Mouse (Mus musculus) liver, adult 2 months (tissue): ENCODE data around the gene Syf2. TPM values are rescaled to one million over a fixed set of nuclear protein-coding genes. Genes with fewer than 3 reads are reported as not detected.

Experiments
- DNase-seq: peaks from one replicate; pipeline ENCODE4 v3.0.0-alpha.2; 2011; ENCODE audit warnings: low read depth, low spot score; ENCODE audit errors: extremely low read depth
- H3K27ac ChIP-seq: fragments of 200-500 bp; replicated peaks from 2 replicates; pipeline ENCODE4 v1.5.1; 2012; ENCODE audit warnings: low read depth, mild to moderate bottlenecking, control low read depth, inconsistent platforms, low read length; ENCODE audit not compliant: insufficient read depth
- H3K27me3 ChIP-seq: fragments of 200-500 bp; 2 replicates; pipeline ENCODE4 v1.6.1; 2012; ENCODE audit warnings: mild to moderate bottlenecking, moderate library complexity, low read length, inconsistent platforms; ENCODE audit not compliant: control insufficient read depth, insufficient read depth
- H3K36me3 ChIP-seq: fragments of 200-500 bp; 2 replicates; pipeline ENCODE4 v1.6.1; 2012; ENCODE audit warnings: low read length, inconsistent platforms; ENCODE audit not compliant: control insufficient read depth, insufficient read depth
- H3K4me1 ChIP-seq: fragments of 200-500 bp; 2 replicates; pipeline ENCODE4 v1.6.1; 2011; ENCODE audit warnings: low read length; ENCODE audit not compliant: control insufficient read depth, insufficient read depth
- H3K4me3 ChIP-seq: fragments of 200-500 bp; 2 replicates; pipeline ENCODE4 v1.5.1; 2011; ENCODE audit warnings: low read depth, mild to moderate bottlenecking, control low read depth, low read length, moderate library complexity; ENCODE audit not compliant: insufficient read depth
- H3K79me2 ChIP-seq: fragments of 200-500 bp; 2 replicates; pipeline ENCODE4 v1.6.1; 2012; ENCODE audit warnings: inconsistent platforms, mild to moderate bottlenecking, low read length, moderate library complexity; ENCODE audit not compliant: control insufficient read depth, insufficient read depth
- H3K9ac ChIP-seq: fragments of 200-500 bp; 2 replicates; pipeline ENCODE4 v1.6.1; 2012; ENCODE audit warnings: low read depth, mild to moderate bottlenecking, control low read depth, inconsistent platforms, low read length
- CTCF ChIP-seq: fragments of 200-500 bp; IDR thresholded peaks from 2 replicates; pipeline ENCODE4 v1.5.1; 2011; ENCODE audit warnings: low read depth, low read length, control low read depth
- POLR2A ChIP-seq: fragments of 200-500 bp; IDR thresholded peaks from 2 replicates; pipeline ENCODE4 v1.6.1; 2011; ENCODE audit warnings: low read length, control low read depth; ENCODE audit not compliant: insufficient read depth; ENCODE audit errors: extremely low read depth
- WGBS: fragments of 180-500 bp; shearing (Covaris S2); methylation state at CpG from one replicate; pipeline ENCODE4 v1.1.7; 2018; 5-methylcytosine and 5-hydroxymethylcytosine counted together
- polyA plus RNA-seq: library from polyadenylated mRNA; depleted of rRNA; stranded (reverse); fragments of >200 nt; gene quantifications from 2 replicates; pipeline ENCODE4 v1.2.3, GENCODE M21; 2012
- total RNA-seq: library from RNA; depleted of rRNA; stranded (reverse); fragments of >200 nt; gene quantifications from 2 replicates; pipeline ENCODE4 v1.2.3, GENCODE M21; 2014

The Syf2 gene
- total and polyA plus RNA-seq, 2 experiments = 11.8 to 48.0 TPM

DNA sequence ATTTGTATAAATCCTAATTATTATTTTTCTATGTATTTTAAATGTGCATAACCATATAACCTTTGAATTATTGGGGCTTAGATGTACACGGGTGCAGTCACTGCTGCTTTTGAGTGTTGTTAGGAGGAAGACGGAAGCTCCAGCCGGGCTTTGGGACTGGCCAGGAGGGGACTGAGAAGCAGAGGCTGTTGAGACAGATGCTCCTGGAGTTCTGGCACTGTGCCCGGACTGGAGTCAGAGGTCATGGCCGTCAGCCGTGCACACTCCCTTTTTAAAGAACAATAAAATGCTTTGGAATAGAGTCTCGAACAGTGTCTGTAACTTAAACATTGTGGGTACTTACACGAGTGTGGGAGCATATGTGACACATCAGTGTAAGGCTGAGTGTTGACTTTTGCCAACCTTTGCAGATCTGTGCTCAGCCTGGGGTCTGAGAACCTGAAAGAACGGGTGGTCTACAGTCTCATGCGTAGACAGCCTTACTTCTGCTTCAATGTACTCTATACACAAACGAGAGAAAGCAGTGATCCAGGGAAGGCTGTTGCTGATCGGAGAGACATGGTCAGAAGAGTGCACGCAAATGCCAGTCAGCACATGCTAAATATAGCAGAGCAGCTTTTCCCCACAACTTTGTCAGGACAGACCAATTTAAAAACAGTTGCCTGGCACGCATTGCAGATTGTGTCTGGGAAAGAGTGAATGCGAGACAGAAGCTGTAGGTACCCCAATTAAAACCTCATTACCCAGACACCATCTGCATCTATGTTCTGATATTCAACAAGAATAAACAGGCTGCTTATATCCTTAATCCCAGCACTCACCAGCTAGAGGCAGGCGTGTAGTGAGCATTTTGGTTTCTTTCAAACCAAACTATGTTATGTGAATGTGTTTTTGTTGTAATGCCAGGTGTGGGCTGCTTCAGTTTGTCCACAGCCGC lies 6.8 kb downstream of the Syf2 start:
- Histone ChIP-seq H3K9ac (no peak overlapping the region), H3K27me3 (no peaks in the 10 kb centered on the region), H3K4me1 (no peaks in the 10 kb centered on the region), H3K27ac (no peak overlapping the region), H3K36me3 (peaks cover 30% of the 10 kb centered on the region), H3K79me2 (0 out of 2 replicates have a peak, but pooled peaks cover 3% of the 10 kb centered on the region), H3K4me3 (no peak overlapping the region)
- no peak for TF ChIP-seq POLR2A
- no peak for TF ChIP-seq CTCF
- DNase-seq = peak; percentile 49
- WGBS = 45% methylated on average over 17 of the region's 17 CpGs

DNA sequence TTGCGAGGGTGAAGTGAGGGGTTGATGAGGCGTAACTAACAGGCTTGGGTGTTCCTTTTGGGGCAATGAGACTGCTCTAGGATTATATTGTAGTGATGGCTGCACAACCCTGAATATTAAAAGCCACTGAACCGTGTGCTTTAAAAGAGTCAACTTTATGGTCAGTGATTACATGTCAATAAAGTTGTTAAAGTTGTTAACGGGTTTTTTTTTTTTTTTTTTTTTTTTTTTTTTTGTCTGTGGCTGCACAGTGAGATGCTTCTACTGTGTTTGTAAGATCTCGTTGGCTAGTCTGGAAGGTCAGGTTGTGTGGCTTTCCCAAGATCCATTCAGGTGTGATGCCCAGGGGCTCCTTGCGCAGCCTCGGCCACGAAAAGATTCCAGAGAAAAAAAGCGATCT lies 9.2 kb downstream of the Syf2 start:
- no peak for DNase-seq
- TF ChIP-seq CTCF (no peak), POLR2A (no peak)
- WGBS = 72% methylated on average over 9 of the region's 9 CpGs
- Histone ChIP-seq H3K36me3 (peaks cover 22% of the 10 kb centered on the region), H3K79me2 (no peaks in the 10 kb centered on the region), H3K4me1 (no peaks in the 10 kb centered on the region), H3K27ac (no peak overlapping the region), H3K4me3 (no peak overlapping the region), H3K27me3 (no peaks in the 10 kb centered on the region), H3K9ac (no peak overlapping the region)

DNA sequence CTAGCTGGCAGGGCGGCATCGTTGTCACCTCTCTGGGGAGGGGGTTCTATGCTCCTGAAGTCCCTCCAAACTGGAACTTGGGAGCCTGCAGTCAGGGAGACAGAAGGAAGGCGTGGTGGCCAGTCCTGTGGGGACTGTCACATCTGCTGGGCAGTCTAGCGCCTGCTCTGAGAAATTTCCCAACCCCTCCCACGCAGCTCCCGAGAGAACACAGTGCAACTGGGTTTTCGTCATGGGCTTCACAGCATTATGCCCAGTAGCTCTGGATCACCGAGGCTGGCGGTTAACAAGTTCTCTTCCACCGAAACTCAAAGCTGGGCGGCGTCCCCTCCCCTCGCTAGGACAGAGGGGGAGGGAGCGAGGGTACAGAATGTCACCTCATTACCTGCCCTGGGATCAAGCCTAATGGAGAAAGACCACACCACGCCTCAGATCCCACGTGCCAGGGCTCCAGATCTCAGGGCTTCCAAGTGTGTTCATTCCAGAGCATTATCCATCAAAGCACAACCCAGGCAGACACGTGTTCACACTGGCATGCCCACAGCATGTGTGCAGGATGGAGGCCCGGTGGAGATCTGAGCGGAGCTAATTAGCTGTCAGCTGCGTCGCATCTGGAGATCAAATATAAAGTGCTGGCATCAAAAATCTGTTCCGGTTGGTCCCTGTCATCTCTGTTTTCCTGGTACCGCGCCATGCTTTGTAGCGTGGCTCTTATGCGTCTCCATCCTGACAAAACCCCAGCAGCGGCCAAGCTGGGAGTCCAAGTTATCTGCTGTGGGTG lies 13.2 kb downstream of the Syf2 start:
- no peak overlapping the region for H3K4me3 ChIP-seq
- H3K27me3 ChIP-seq = no peaks in the 10 kb centered on the region
- H3K79me2 ChIP-seq = no peaks in the 10 kb centered on the region
- 44% methylated on average over 27 of the region's 27 CpGs for WGBS
- H3K36me3 ChIP-seq = no peaks in the 10 kb centered on the region
- TF ChIP-seq CTCF = no peak
- TF ChIP-seq POLR2A = no peak
- no peak for DNase-seq
- no peaks in the 10 kb centered on the region; the same call in 1 of the 2 replicates for H3K4me1 ChIP-seq
- H3K27ac ChIP-seq = no peak overlapping the region
- no peak overlapping the region for H3K9ac ChIP-seq

DNA sequence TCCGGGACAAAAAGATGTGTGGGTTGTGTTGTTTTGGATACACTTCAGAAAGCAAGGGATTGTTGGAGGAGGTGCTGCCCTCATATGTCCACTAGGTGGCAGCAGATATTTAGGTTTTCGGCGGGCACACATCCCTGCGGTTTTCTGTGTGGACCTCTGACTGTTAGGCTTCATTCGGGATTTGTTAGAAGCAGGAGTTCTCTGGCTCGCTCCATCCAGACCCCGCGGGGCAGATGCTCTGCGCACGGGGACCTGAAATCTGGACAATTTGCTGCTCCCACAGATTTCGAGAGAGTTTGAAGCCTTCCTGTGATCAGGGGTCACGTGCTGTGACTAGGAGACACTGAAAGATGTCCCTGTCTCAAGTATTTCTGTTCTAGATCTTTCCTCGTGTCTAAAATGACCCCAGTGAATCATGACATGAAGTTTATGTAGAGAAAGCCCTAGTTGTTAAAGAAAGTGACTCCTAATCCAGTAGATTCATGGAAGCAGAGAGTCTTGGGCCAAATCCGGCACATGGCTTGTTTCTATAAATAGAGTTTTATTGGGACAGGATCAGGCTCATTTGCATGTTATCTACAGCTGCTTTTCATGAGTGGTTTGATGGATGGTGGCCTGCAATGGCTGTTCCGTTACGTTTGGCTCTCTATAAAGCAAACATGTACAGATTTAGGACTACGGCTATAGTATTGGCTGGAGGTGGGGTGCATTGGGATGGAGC lies 15.5 kb downstream of the Syf2 start:
- no peak for TF ChIP-seq POLR2A
- peak; percentile 77 for TF ChIP-seq CTCF
- no peaks in the 10 kb centered on the region for H3K79me2 ChIP-seq
- H3K4me1 ChIP-seq = no peaks in the 10 kb centered on the region; the same call in 1 of the 2 replicates
- DNase-seq = peak; percentile 34
- peak overlapping the region; percentile 33; the same call in 1 of the 2 replicates for H3K4me3 ChIP-seq
- no peaks in the 10 kb centered on the region for H3K27me3 ChIP-seq
- WGBS = 14% methylated on average over 17 of the region's 17 CpGs
- no peaks in the 10 kb centered on the region for H3K36me3 ChIP-seq
- no peak overlapping the region for H3K27ac ChIP-seq
- no peak overlapping the region for H3K9ac ChIP-seq

DNA sequence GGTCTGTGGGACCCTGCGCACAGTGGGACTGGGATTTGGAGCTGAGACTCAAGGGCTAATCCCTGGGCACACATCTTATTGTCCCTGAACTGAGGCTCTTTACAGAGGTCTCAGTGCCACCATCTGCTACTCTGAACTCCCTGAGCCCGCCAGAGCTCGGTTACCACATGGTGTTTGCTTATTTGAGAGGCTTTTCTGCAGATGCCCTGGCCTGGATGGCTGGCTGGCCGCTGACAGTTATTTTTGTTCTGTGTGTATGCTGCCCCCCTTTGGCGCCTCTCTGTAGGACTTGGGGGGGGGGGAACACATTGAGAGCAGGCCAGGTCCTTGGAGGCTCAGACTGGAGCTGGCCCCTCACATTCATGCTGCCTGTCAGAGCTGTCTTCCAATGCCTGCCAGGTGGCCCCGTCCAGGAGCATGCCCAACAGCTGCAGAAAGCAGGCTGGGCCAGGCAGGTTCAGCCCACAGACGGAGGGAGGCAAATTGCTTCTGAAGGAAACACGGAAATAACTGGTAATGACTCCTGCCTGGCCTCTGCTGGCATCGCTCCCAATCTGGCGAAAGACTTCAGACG lies 19.9 kb downstream of the Syf2 start:
- no peak overlapping the region for H3K27ac ChIP-seq
- no peak overlapping the region for H3K4me3 ChIP-seq
- peak; percentile 13; the same call in 1 of the 2 replicates for TF ChIP-seq CTCF
- no peak for TF ChIP-seq POLR2A
- H3K36me3 ChIP-seq = no peaks in the 10 kb centered on the region
- DNase-seq = no peak
- no peaks in the 10 kb centered on the region; the same call in 1 of the 2 replicates for H3K4me1 ChIP-seq
- H3K9ac ChIP-seq = no peak overlapping the region
- H3K27me3 ChIP-seq = no peaks in the 10 kb centered on the region; the same call in 1 of the 2 replicates
- H3K79me2 ChIP-seq = no peaks in the 10 kb centered on the region
- 30% methylated on average over 11 of the region's 11 CpGs for WGBS
